Mouse (Mus musculus) R1 (cell line): ENCODE measurements around the gene Cavin3.
"Not testable (repeated sequence)": the region's sequence is repeated elsewhere in the genome, so short reads cannot be mapped to it uniquely, and the experiment has no call there.

ENCODE experiments used
- DNase-seq: peaks from one replicate; pipeline ENCODE4 v3.0.0-alpha.2; 2018; ENCODE audit warnings: low read depth, low spot score

The Cavin3 gene

GRCm38 (mm10) chr7:105480561-105481504 lies 1.3 kb downstream of the Cavin3 start:
- DNase-seq, result peak; percentile 69

GRCm38 (mm10) chr7:105480081-105480480 lies 2.0 kb downstream of the Cavin3 start:
- DNase-seq, result peak; percentile 8

- DNase-seq, result no peak
Measured at GRCm38 (mm10) chr7:105479232-105479631, 2.9 kb downstream of the Cavin3 start.

- DNase-seq, result no peak
Measured at GRCm38 (mm10) chr7:105478344-105478743, 3.8 kb downstream of the Cavin3 start.

GRCm38 (mm10) chr7:105477841-105478240 lies 4.3 kb downstream of the Cavin3 start:
- DNase-seq, result peak; percentile 77

DNA sequence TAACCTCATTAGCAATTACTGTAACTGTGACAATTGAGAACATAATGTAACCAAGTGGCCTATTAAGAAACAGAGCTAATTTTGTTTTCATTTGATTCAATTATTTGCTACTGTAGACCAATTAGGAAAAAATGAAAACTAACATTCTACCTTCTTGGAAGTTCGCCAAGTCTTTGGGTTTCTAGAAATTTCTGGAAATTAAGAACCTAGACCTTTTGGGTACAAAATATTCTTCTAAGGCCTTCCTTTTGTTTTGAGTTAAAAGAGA lies 4.7 kb downstream of the Cavin3 start:
- no peak for DNase-seq

DNA sequence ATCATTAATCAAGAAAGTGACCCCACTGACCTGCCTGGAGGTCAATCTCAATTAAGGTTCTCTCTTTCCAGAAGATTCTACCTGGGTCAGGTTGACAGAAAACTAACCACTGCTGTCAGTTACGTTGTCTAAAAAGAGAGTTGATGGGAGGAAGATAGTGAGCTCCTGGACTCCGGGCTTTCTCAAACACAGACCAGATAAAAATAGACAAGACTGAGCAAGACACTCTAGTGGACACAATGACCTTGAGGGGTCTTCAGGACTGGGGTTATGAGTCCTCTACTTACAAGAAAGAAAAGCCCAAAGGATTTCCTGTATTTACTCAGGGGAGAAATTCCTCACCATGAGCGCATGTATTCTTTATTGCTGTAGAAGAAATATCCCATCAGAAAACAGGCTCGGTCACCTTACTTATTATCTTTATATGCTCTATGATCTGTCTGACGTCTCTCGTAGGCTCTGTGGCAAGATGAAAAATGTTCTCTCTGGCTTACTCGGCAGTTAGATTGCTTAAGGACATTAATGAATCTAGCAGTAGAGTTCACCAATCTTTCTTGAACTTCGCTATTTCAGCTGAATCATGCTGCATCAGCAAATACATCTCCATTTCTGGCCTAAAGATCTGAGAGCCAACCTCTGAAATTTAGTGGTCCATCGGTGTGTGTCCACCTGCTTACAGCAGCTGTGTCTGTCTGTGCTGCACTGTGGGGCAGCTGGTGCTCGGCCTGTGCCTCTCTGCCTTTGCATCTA lies 5.2 kb downstream of the Cavin3 start:
- DNase-seq, result no peak

DNA sequence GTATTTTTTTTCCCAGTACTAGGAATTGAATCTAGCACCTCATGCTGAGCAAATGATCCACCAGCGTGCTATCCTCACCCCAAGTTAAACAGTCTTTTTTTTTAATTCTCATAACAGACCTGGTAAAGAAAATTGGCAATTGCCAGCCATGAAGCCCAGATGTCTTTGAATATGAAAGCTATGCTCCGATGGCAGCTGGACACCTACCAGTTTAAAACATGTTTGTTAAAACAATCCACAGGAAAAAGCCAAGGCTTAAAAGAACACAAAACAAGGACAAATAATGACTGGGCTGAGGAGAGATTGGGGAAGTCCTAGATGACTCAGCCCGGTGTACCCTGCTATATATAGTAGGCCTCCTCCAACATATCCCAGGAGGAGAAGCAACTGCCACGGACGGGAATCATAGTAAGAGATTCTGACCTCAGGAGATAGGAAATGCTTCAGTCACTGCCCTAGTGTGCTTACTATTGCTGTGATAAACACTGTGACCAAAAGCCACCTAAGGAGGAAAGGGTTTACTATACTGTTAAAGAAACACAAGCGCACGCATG lies 6.6 kb downstream of the Cavin3 start:
- no peak for DNase-seq

DNA sequence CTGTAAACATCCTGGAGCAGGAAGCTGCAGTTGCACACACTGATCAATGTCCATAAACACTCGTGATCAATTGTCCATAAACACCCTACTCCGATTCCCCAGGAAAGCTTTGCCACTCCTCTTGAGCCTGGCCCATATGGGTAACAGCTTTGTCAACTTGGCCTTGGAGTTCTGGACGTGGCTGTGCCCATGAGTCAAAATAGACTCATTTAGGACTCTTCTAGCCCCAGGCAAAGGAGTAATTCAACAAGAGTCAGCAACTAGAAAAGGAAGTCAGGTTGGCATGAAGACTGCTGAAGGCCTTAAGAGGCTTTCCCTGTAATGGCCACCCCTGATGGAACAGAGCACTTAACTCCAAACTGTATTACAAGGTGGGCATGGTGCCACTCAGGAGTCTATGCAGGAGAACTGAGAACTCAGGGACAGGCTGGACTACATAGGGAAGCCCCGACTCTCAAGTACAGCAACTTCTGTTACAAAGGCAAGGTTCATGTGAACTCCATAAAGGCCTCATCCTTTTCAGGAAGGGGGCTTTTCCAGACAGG lies 7.3 kb downstream of the Cavin3 start:
- no peak for DNase-seq

- DNase-seq, result no peak
Measured at GRCm38 (mm10) chr7:105472607-105473006, 9.5 kb downstream of the Cavin3 start.

DNA sequence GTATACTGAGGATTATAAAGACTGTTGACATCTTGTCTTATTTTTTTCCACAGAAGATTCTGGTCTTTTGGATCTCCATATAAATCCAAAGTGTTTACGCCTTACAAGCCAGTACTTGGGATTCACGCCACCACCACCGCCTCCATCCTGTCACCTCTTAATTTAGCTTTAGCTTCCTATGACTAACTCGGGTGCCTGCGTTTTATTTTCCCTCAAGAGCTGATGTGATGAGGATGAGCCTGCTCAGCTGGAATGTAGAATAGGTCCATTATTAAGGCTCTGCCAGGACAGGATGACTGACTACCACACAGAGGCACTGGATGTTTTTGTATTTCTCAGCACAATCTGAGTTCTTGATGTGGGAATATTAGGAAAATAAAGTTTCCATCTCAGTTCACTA lies 16.6 kb downstream of the Cavin3 start:
- DNase-seq, result not testable (repeated sequence)

- DNase-seq, result no peak
Measured at GRCm38 (mm10) chr7:105458546-105458945, 23.6 kb downstream of the Cavin3 start.

DNA sequence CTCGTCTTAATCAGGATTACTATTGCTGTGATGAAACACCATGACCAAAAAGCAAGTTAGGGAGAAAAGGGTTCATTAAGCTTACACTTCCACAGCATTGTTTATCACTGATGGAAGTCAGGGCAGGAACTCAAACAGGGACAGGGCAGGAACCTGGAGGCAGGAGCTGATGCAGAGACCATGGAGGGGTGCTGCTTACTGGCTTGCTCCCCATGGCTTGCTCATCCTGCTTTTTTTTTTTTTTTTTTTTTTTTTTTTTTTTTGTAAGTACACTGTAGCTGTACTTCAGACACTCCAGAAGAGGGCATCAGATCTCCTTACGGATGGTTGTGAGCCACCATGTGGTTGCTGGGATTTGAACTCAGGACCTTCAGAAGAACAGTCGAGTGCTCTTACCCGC lies 28.8 kb downstream of the Cavin3 start:
- not testable (repeated sequence) for DNase-seq

- DNase-seq, result peak; percentile 46
Measured at GRCm38 (mm10) chr7:105445076-105445475, 37.0 kb downstream of the Cavin3 start.

GRCm38 (mm10) chr7:105441426-105441825 lies 40.7 kb downstream of the Cavin3 start:
- DNase-seq, result no peak

- DNase-seq, result no peak
Measured at GRCm38 (mm10) chr7:105437979-105438772, 43.9 kb downstream of the Cavin3 start.

GRCm38 (mm10) chr7:105434798-105435197 lies 47.3 kb downstream of the Cavin3 start:
- DNase-seq, result peak; percentile 50

DNA sequence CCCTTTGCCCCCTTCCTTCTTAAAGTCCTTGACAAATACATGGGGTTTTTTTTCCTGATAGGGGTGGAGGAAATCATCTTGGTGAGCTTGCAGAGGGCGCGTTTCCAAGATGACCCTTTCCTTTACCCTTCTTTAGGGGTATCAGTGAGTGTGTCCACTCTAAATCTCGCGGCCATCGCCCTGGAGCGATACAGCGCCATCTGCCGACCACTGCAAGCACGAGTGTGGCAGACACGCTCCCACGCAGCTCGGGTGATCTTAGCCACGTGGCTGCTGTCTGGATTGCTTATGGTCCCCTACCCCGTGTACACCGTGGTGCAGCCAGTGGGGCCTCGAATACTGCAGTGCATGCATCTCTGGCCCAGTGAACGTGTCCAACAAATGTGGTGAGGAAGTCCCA lies 48.2 kb downstream of the Cavin3 start:
- peak; percentile 27 for DNase-seq

DNA sequence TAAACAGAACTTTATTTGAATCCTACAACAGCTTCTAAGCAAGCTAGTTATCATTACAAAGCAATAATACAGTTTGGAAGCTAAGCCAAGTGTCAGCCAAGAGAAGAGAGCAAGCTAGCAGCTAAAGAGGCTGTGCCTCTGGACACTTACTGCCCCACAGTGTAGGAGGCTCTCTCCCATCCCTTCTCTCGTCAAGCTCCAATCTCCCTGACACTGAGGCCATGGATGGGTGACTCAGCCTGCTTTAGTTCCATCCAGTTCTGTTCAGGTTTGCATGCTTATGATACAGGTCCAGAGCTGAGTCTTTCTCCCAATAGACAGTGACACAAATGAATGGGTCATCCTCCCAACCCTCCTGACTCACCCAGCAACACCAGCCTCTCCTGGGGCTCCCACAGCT lies 50.0 kb downstream of the Cavin3 start:
- DNase-seq, result no peak
